ENCODE assay signal across 20 mouse cellular contexts in genomic region chr12:92379130-92379529, GRCm38 (mm10).
DNase-seq lines count a peak whose midpoint lies in the region; ATAC-seq and TF ChIP-seq lines count a peak whose summit lies in the region.
"Had no signal": no experiment of that assay in that cellular context is flagged by ENCODE, and none has a peak within 500 bp of the region (broad histone marks: within the 10 kb centered on the region; RNA-seq: fewer than 3 reads in every experiment).

No protein-coding gene starts in this region.

- H3K79me2 ChIP-seq in heart, adult 2 months (replicated peaks; ENCODE audit: control insufficient read depth, insufficient read depth, low read length) = no peaks in the 10 kb centered on the region
- H3K79me2 ChIP-seq in CH12.LX (replicated peaks; ENCODE audit: control insufficient read depth, extremely low read depth, insufficient read depth, poor library complexity, severe bottlenecking) = no peaks in the 10 kb centered on the region

- DNase-seq in heart, adult 2 months = no peak
- no peak for DNase-seq in heart, embryonic 10.5 days (ENCODE audit: low spot score)
- DNase-seq in left cerebral cortex, postnatal 25 days (ENCODE audit: low spot score in 2 of 2) = peak; percentile 4
- no peak for DNase-seq in left cerebral cortex, adult 18-20 months (ENCODE audit: low spot score in 2 of 2)
- DNase-seq in CH12.LX (ENCODE audit: extremely low read depth) = peak; percentile 12
- DNase-seq in heart, adult 18-20 months = no peak
- DNase-seq: adrenal gland, adult 2 months; cerebellum, postnatal 36 days; gastrocnemius, adult 2 months; layer of hippocampus, postnatal 36 days; right cerebral cortex, postnatal 4 days; thymus, postnatal 36 days had no signal

- intact Hi-C loops in heart, adult 2 months (cut with DNase I) = no loop called here
- intact Hi-C loops in left cerebral cortex, postnatal 25 days (cut with DNase I) = no loop called here

- 47% methylated on average over 3 of the region's 3 CpGs for WGBS in heart, adult 2 months
- 66% methylated on average over 3 of the region's 3 CpGs for WGBS in heart, embryonic 10.5 days

- no peaks in the 10 kb centered on the region for H3K27me3 ChIP-seq in heart, adult 2 months (ENCODE audit: control insufficient read depth, insufficient read depth, low read length)
- no peaks in the 10 kb centered on the region for H3K27me3 ChIP-seq in heart, embryonic 10.5 days (ENCODE audit: insufficient read depth, poor library complexity, severe bottlenecking)
- no peaks in the 10 kb centered on the region for H3K27me3 ChIP-seq in CH12.LX (replicated peaks)
- H3K27me3 ChIP-seq: heart, embryonic 13.5 days; liver, embryonic 12.5 days; megakaryocyte, embryonic 14.5 days had no signal

- ATAC-seq in activated CD4-positive, CD25-positive, alpha-beta regulatory T cell, adult 4 months = no peak
- ATAC-seq: CD4-positive, CD25-positive, alpha-beta regulatory T cell, adult 4 months; liver, embryonic 12.5 days had no signal

- H3K4me1 ChIP-seq in heart, adult 2 months (ENCODE audit: control insufficient read depth, insufficient read depth, low read length) = no peaks in the 10 kb centered on the region
- no peaks in the 10 kb centered on the region for H3K4me1 ChIP-seq in heart, embryonic 10.5 days
- no peaks in the 10 kb centered on the region for H3K4me1 ChIP-seq in CH12.LX (ENCODE audit: control insufficient read depth in 1 of 2, insufficient read depth in 2 of 2)
- no peaks in the 10 kb centered on the region for H3K4me1 ChIP-seq in cortical plate, adult 2 months (ENCODE audit: control insufficient read depth, insufficient read depth, low read length)
- H3K4me1 ChIP-seq: heart, embryonic 13.5 days; liver, embryonic 12.5 days; megakaryocyte, embryonic 14.5 days had no signal

- dilution Hi-C loops in CH12.LX (cut with MboI; ENCODE audit: extremely low pct_ligation_motif_present, extremely low pct_unique_long_range_greater_than_20kb, low sequenced_read_pairs) = no loop called here

- H3K4me3 ChIP-seq in heart, adult 2 months = no peak overlapping the region
- H3K4me3 ChIP-seq in heart, embryonic 10.5 days = no peak overlapping the region
- H3K4me3 ChIP-seq in CH12.LX (replicated peaks in 1 of 3; ENCODE audit: low read depth in 2 of 3, low read length in 2 of 3, poor library complexity in 1 of 3) = no peak overlapping the region
- H3K4me3 ChIP-seq in cortical plate, adult 2 months (ENCODE audit: insufficient read depth, low read length) = no peak overlapping the region
- H3K4me3 ChIP-seq: gastrocnemius, adult 2 months; heart, embryonic 13.5 days; hindbrain, embryonic 10.5 days; liver, embryonic 12.5 days; megakaryocyte, embryonic 14.5 days; myocyte had no signal

- no peak overlapping the region for H3K4me2 ChIP-seq in CH12.LX (ENCODE audit: insufficient read depth, low read depth, poor library complexity, severe bottlenecking)
- H3K4me2 ChIP-seq: heart, embryonic 13.5 days; liver, embryonic 12.5 days had no signal

- in situ Hi-C loops in CH12.LX (cut with MboI; ENCODE audit: low pct_ligation_motif_present, low pct_unique_long_range_greater_than_20kb, low sequenced_read_pairs) = no loop called here

- TF ChIP-seq RAD21 in CH12.LX (IDR thresholded peaks at IDR 0.05; ENCODE audit: low read depth, low read length) = peak; percentile 46

- no peak for TF ChIP-seq EP300 in heart, adult 2 months (IDR thresholded peaks at IDR 0.05; ENCODE audit: insufficient read depth, low read depth, low read length)
- TF ChIP-seq EP300 in CH12.LX (IDR thresholded peaks at IDR 0.05; ENCODE audit: low read length) = no peak

- no peak overlapping the region for H3K9ac ChIP-seq in heart, adult 2 months (ENCODE audit: low read depth, low read length)
- H3K9ac ChIP-seq in CH12.LX (ENCODE audit: insufficient read depth, low read depth) = no peak overlapping the region
- H3K9ac ChIP-seq: heart, embryonic 13.5 days; liver, embryonic 12.5 days had no signal

- 0 out of 2 replicates have a peak, but pooled peaks have one; percentile 6 for TF ChIP-seq CTCF in heart, adult 2 months (IDR thresholded peaks at IDR 0.05)
- peak in 1 of 2 experiments; percentile 58; a peak in 2 of 4 replicates for TF ChIP-seq CTCF in CH12.LX (conservative IDR thresholded peaks at IDR 0.05 in 1 of 2, IDR thresholded peaks at IDR 0.05 in 1 of 2; ENCODE audit: low read depth in 2 of 2, low read length in 2 of 2)
- peak; percentile 9; the same call in 1 of the 2 replicates for TF ChIP-seq CTCF in cortical plate, adult 2 months (IDR thresholded peaks at IDR 0.05; ENCODE audit: extremely low read depth, insufficient read depth, low read length)

- H3K36me3 ChIP-seq in heart, adult 2 months (ENCODE audit: control insufficient read depth, insufficient read depth, low read length) = no peaks in the 10 kb centered on the region
- H3K36me3 ChIP-seq in heart, embryonic 10.5 days = no peaks in the 10 kb centered on the region
- H3K36me3 ChIP-seq in CH12.LX (replicated peaks in 1 of 2; ENCODE audit: control insufficient read depth in 1 of 2, insufficient read depth in 1 of 2, low read length in 1 of 2) = no peaks in the 10 kb centered on the region
- H3K36me3 ChIP-seq: heart, embryonic 13.5 days; hindbrain, embryonic 10.5 days; liver, embryonic 12.5 days had no signal

- no peaks in the 10 kb centered on the region for H3K9me3 ChIP-seq in heart, embryonic 10.5 days
- no peaks in the 10 kb centered on the region for H3K9me3 ChIP-seq in CH12.LX (replicated peaks; ENCODE audit: low read length)
- H3K9me3 ChIP-seq: heart, embryonic 13.5 days; hindbrain, embryonic 10.5 days; liver, embryonic 12.5 days; megakaryocyte, embryonic 14.5 days had no signal

- TF ChIP-seq POLR2A in heart, adult 2 months (IDR thresholded peaks at IDR 0.05; ENCODE audit: insufficient read depth, low read depth, low read length) = no peak
- TF ChIP-seq POLR2A in CH12.LX (IDR thresholded peaks at IDR 0.05; ENCODE audit: low read depth, low read length) = no peak
- no peak for TF ChIP-seq POLR2A in cortical plate, adult 2 months (IDR thresholded peaks at IDR 0.05; ENCODE audit: extremely low read depth, insufficient read depth, low read length)

- H3K27ac ChIP-seq in heart, adult 2 months = no peak overlapping the region
- H3K27ac ChIP-seq in heart, embryonic 10.5 days = no peak overlapping the region
- no peak overlapping the region for H3K27ac ChIP-seq in CH12.LX (ENCODE audit: insufficient read depth, low read depth)
- H3K27ac ChIP-seq in cortical plate, adult 2 months (ENCODE audit: insufficient read depth, low read length) = no peak overlapping the region
- H3K27ac ChIP-seq: gastrocnemius, adult 2 months; heart, embryonic 13.5 days; hindbrain, embryonic 10.5 days; liver, embryonic 12.5 days had no signal

TF ChIP-seq in CH12.LX, 34 proteins besides CTCF, POLR2A, EP300 and RAD21:
- TF ChIP-seq ZKSCAN1 (IDR thresholded peaks at IDR 0.05; ENCODE audit: borderline replicate concordance, low read depth, low read length) = no peak
- no peak for TF ChIP-seq IRF4 (IDR thresholded peaks at IDR 0.05; ENCODE audit: low read depth, low read length)
- peak; percentile 39; the same call in 1 of the 2 replicates for TF ChIP-seq ZNF384 (IDR thresholded peaks at IDR 0.05; ENCODE audit: low read depth, low read length)
- TF ChIP-seq SMC3 (IDR thresholded peaks at IDR 0.05; ENCODE audit: low read depth, low read length) = peak; percentile 64

Comparison
In these comparisons a context has a peak if more than half of its experiments do, and no peak if none do; other contexts are left out.
1. DNase-seq: peak in left cerebral cortex, postnatal 25 days (2 of 2) and CH12.LX (single experiment); none in heart, adult 2 months (0 of 2), heart, embryonic 10.5 days (single experiment), left cerebral cortex, adult 18-20 months (0 of 2) and heart, adult 18-20 months (0 of 2).